ENCODE assay signal across 11 mouse cellular contexts in genomic region chr11:80391407-80392120, GRCm38 (mm10).
"Had no signal": no experiment of that assay in that cellular context is flagged by ENCODE, and none has a peak within 500 bp of the region (broad histone marks: within the 10 kb centered on the region; RNA-seq: fewer than 3 reads in every experiment).

No protein-coding gene starts in this region.

- H3K9me3 ChIP-seq: liver, embryonic 13.5 days; midbrain, embryonic 13.5 days had no signal

- H3K27ac ChIP-seq: liver, embryonic 13.5 days; midbrain, embryonic 13.5 days had no signal

- DNase-seq: kidney, adult 9 months; kidney, postnatal 14 days; kidney, postnatal 4 days; left cerebral cortex, postnatal 4 days; liver, embryonic 13.5 days; lung, adult 2 months; lung, postnatal 14 days; lung, postnatal 4 days; thymus, adult 18-20 months; thymus, postnatal 36 days had no signal

- H3K9ac ChIP-seq: liver, embryonic 13.5 days; midbrain, embryonic 13.5 days had no signal

- H3K4me3 ChIP-seq: liver, embryonic 13.5 days; midbrain, embryonic 13.5 days had no signal

- H3K27me3 ChIP-seq: liver, embryonic 13.5 days; midbrain, embryonic 13.5 days had no signal
